7 mouse cellular contexts compared by ENCODE assay signal in the genomic region with DNA sequence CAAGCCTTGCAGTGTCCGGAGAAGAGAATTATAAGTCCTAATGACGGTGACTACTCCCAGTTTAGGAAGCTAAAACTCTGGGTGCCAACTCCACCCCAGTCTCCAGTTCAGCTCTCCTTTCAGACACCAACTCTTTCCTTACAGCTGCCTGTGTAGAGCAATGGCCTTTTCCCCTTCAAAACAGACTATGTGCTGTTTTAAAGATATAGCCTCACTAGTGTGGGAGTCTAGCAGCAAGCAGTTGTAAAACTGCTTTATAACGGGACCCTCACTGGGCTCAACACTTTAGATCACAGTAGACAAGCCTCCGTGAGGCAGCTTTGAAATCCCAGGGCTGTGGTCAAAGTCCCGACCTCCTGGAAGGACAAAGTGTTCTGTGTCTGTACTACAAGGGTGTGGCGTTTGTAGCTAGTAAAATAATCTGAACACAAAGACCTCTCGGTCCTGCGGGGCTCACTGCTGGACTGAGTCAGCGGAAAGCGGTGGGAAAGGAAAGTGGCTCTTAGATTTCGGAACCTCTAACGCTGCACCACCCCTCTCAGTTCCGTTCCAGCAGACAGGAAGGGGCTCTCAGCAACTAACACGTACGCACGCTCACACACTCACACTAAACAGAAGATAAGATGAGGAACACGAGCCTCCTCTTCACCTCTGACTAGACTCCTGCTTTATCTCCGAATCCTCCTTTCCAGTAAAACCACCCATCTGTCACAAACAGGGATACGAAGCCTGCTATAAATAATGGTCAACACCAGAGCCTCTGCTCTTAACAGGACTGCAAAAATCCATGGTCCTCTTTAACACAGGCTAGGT. TPM values are rescaled to one million over a fixed set of nuclear protein-coding genes. Genes with fewer than 3 reads are reported as not detected.
A peak's percentile ranks its signal among the peaks of the same experiment; 100 is the strongest.
DNase-seq lines count a peak whose midpoint lies in the region; ATAC-seq and TF ChIP-seq lines count a peak whose summit lies in the region.

No protein-coding gene starts in this region.

- no peaks in the 10 kb centered on the region for H3K27me3 ChIP-seq in MEL (ENCODE audit: control insufficient read depth in 1 of 2, insufficient read depth in 2 of 2, low read length in 2 of 2)
- no peaks in the 10 kb centered on the region for H3K27me3 ChIP-seq in hindbrain, embryonic 11.5 days (ENCODE audit: control insufficient read depth, insufficient read depth, low read length)
- H3K27me3 ChIP-seq in limb, embryonic 11.5 days (ENCODE audit: control insufficient read depth, insufficient read depth, low read length), result no peaks in the 10 kb centered on the region
- no peaks in the 10 kb centered on the region for H3K27me3 ChIP-seq in midbrain, embryonic 10.5 days (ENCODE audit: low read depth, poor library complexity, severe bottlenecking)
- no peaks in the 10 kb centered on the region for H3K27me3 ChIP-seq in small intestine, adult 2 months (ENCODE audit: control insufficient read depth, insufficient read depth, low read length)

- peak; percentile 27; the same call in 1 of the 2 replicates for ATAC-seq in hindbrain, embryonic 11.5 days (ENCODE audit: low FRiP score)
- peak; percentile 81; the same call in 1 of the 2 replicates for ATAC-seq in limb, embryonic 11.5 days (ENCODE audit: insufficient number of reproducible peaks, low FRiP score, low TSS enrichment, low read depth)

- no peak overlapping the region for H3K4me2 ChIP-seq in hindbrain, embryonic 11.5 days (replicated peaks; ENCODE audit: low read depth, low read length)
- peak overlapping the region; percentile 52 for H3K4me2 ChIP-seq in limb, embryonic 11.5 days (ENCODE audit: low read depth, severe bottlenecking)

- H3K4me1 ChIP-seq in MEL (ENCODE audit: control insufficient read depth in 1 of 2, insufficient read depth in 2 of 2, low read length in 2 of 2), result peaks cover 3 to 8% of the 10 kb centered on the region in 2 experiments; a peak in 2 of 4 replicates
- no peaks in the 10 kb centered on the region for H3K4me1 ChIP-seq in hindbrain, embryonic 11.5 days (replicated peaks; ENCODE audit: control insufficient read depth, insufficient read depth, low read length)
- H3K4me1 ChIP-seq in limb, embryonic 11.5 days (ENCODE audit: control insufficient read depth, insufficient read depth, low read length), result peaks cover 3% of the 10 kb centered on the region; the same call in 1 of the 2 replicates
- H3K4me1 ChIP-seq in midbrain, embryonic 10.5 days, result peaks cover 10% of the 10 kb centered on the region
- peaks cover 11% of the 10 kb centered on the region; the same call in 1 of the 2 replicates for H3K4me1 ChIP-seq in small intestine, adult 2 months (ENCODE audit: control insufficient read depth, insufficient read depth, insufficient read length, low read length)

- H3K4me3 ChIP-seq in MEL (ENCODE audit: control insufficient read depth in 1 of 2, insufficient read depth in 1 of 2, low read depth in 2 of 2, low read length in 2 of 2), result peak overlapping the region; percentile 73 to 77
- H3K4me3 ChIP-seq in hindbrain, embryonic 11.5 days (ENCODE audit: low read depth, low read length), result no peak overlapping the region
- peak overlapping the region; percentile 15 for H3K4me3 ChIP-seq in limb, embryonic 11.5 days (ENCODE audit: low read depth, low read length)
- no peak overlapping the region for H3K4me3 ChIP-seq in midbrain, embryonic 10.5 days
- peak overlapping the region; percentile 54 for H3K4me3 ChIP-seq in small intestine, adult 2 months (ENCODE audit: low read depth, low read length)

- peak in 1 of 2 experiments; percentile 53; a peak in 2 of 4 replicates for TF ChIP-seq POLR2A in MEL (IDR thresholded peaks at IDR 0.05; ENCODE audit: control insufficient read depth in 1 of 2, insufficient read depth in 1 of 2, low read depth in 1 of 2, low read length in 2 of 2, poor library complexity in 1 of 2)
- TF ChIP-seq POLR2A in small intestine, adult 2 months (IDR thresholded peaks at IDR 0.05; ENCODE audit: low read depth, low read length), result peak; percentile 59; the same call in 1 of the 2 replicates

- peaks cover 0 to 6% of the 10 kb centered on the region in 2 experiments; a peak in 2 of 4 replicates for H3K36me3 ChIP-seq in MEL (ENCODE audit: control insufficient read depth in 1 of 2, insufficient read depth in 2 of 2, low read length in 2 of 2)
- no peaks in the 10 kb centered on the region for H3K36me3 ChIP-seq in hindbrain, embryonic 11.5 days (ENCODE audit: control insufficient read depth, insufficient read depth, low read length)
- no peaks in the 10 kb centered on the region for H3K36me3 ChIP-seq in limb, embryonic 11.5 days (ENCODE audit: control insufficient read depth, insufficient read depth, low read length)
- no peaks in the 10 kb centered on the region for H3K36me3 ChIP-seq in midbrain, embryonic 10.5 days
- no peaks in the 10 kb centered on the region for H3K36me3 ChIP-seq in small intestine, adult 2 months (ENCODE audit: control insufficient read depth, insufficient read depth, low read length)

- no peak for TF ChIP-seq CTCF in MEL (IDR thresholded peaks at IDR 0.05 in 2 of 3, conservative IDR thresholded peaks at IDR 0.05 in 1 of 3; ENCODE audit: control insufficient read depth in 1 of 3, insufficient read depth in 1 of 3, low read depth in 2 of 3, low read length in 3 of 3, poor library complexity in 1 of 3, severe bottlenecking in 1 of 3)
- TF ChIP-seq CTCF in small intestine, adult 2 months (IDR thresholded peaks at IDR 0.05; ENCODE audit: extremely low read depth, insufficient read length, insufficient replicate concordance, low read depth, low read length), result no peak

- TF ChIP-seq RAD21 in MEL (IDR thresholded peaks at IDR 0.05; ENCODE audit: low read depth, low read length), result no peak

- H3K9ac ChIP-seq in MEL (ENCODE audit: control insufficient read depth, low read depth, low read length, poor library complexity, severe bottlenecking), result peak overlapping the region; percentile 60
- no peak overlapping the region for H3K9ac ChIP-seq in hindbrain, embryonic 11.5 days (ENCODE audit: low read depth, low read length)
- H3K9ac ChIP-seq in limb, embryonic 11.5 days (ENCODE audit: low read length), result peak overlapping the region; percentile 43

- peak overlapping the region; percentile 64 for H3K27ac ChIP-seq in MEL (ENCODE audit: control insufficient read depth, low read depth, low read length)
- H3K27ac ChIP-seq in hindbrain, embryonic 11.5 days (ENCODE audit: low read depth, low read length), result no peak overlapping the region
- H3K27ac ChIP-seq in limb, embryonic 11.5 days (replicated peaks; ENCODE audit: low read depth, low read length), result peak overlapping the region; percentile 47; the same call in 1 of the 2 replicates
- peak overlapping the region; percentile 30; the same call in 1 of the 2 replicates for H3K27ac ChIP-seq in midbrain, embryonic 10.5 days (replicated peaks)
- H3K27ac ChIP-seq in small intestine, adult 2 months (ENCODE audit: insufficient read depth, low read depth, low read length), result peak overlapping the region; percentile 73

- no peaks in the 10 kb centered on the region; the same call in 1 of the 2 replicates for H3K79me2 ChIP-seq in MEL (ENCODE audit: control insufficient read depth, insufficient read depth, low read length, poor library complexity)

- peak; percentile 69 for TF ChIP-seq EP300 in MEL (IDR thresholded peaks at IDR 0.05; ENCODE audit: low read depth in 1 of 2, low read length in 2 of 2)

- WGBS in hindbrain, embryonic 11.5 days, result 60% methylated on average over 19 of the region's 19 CpGs
- 21% methylated on average over 19 of the region's 19 CpGs for whole genome bisulfite sequencing in limb, embryonic 11.5 days
- WGBS in midbrain, embryonic 10.5 days, result 56% methylated on average over 19 of the region's 19 CpGs
- 3% methylated on average over 19 of the region's 19 CpGs for WGBS in small intestine, adult 2 months

- peak; percentile 89 for DNase-seq in MEL (ENCODE audit: low read depth, low spot score)
- peak; percentile 55 for DNase-seq in brain, adult 2 months (ENCODE audit: low read depth, low spot score)
- DNase-seq in frontal cortex, postnatal 14 days (ENCODE audit: low spot score in 2 of 2), result peak; percentile 14 to 24
- peak; percentile 18 for DNase-seq in hindbrain, embryonic 11.5 days (ENCODE audit: low spot score)
- DNase-seq in limb, embryonic 11.5 days (ENCODE audit: low spot score), result peak; percentile 60
- peak; percentile 22 for DNase-seq in midbrain, embryonic 10.5 days (ENCODE audit: low spot score)

- H3K9me3 ChIP-seq in MEL (replicated peaks; ENCODE audit: insufficient read depth, low read length), result no peaks in the 10 kb centered on the region
- H3K9me3 ChIP-seq in hindbrain, embryonic 11.5 days (ENCODE audit: control insufficient read depth, low read length), result no peaks in the 10 kb centered on the region
- H3K9me3 ChIP-seq in limb, embryonic 11.5 days (ENCODE audit: control insufficient read depth, low read length), result no peaks in the 10 kb centered on the region
- no peaks in the 10 kb centered on the region for H3K9me3 ChIP-seq in midbrain, embryonic 10.5 days (replicated peaks)

TF ChIP-seq in MEL, 35 proteins besides CTCF, POLR2A, EP300 and RAD21 (continues in another document):
- peak; percentile 87 for TF ChIP-seq BHLHE40 (IDR thresholded peaks at IDR 0.05; ENCODE audit: borderline replicate concordance, low read depth, low read length)
- 0 out of 2 replicates have a peak, but pooled peaks have one; percentile 32 for TF ChIP-seq ELF1 (IDR thresholded peaks at IDR 0.05; ENCODE audit: low read depth, low read length)
- peak; percentile 85 for TF ChIP-seq GATA1 (IDR thresholded peaks at IDR 0.05; ENCODE audit: low read depth, low read length)
- TF ChIP-seq TBP (IDR thresholded peaks at IDR 0.05; ENCODE audit: low read depth, low read length), result no peak; the same call in 1 of the 2 replicates
- peak; percentile 53; the same call in 1 of the 2 replicates for TF ChIP-seq TCF12 (IDR thresholded peaks at IDR 0.05; ENCODE audit: low read depth, low read length)
- TF ChIP-seq RCOR1 (IDR thresholded peaks at IDR 0.05; ENCODE audit: low read depth, low read length), result 0 out of 2 replicates have a peak, but pooled peaks have one; percentile 56
- peak; percentile 44; the same call in 1 of the 2 replicates for TF ChIP-seq SIN3A (IDR thresholded peaks at IDR 0.05; ENCODE audit: low read length)
- 0 out of 2 replicates have a peak, but pooled peaks have one; percentile 46 for TF ChIP-seq MXI1 (IDR thresholded peaks at IDR 0.05; ENCODE audit: low read depth, low read length)
- TF ChIP-seq MYC (IDR thresholded peaks at IDR 0.05; ENCODE audit: low read depth, low read length), result peak; percentile 49; the same call in 1 of the 2 replicates
- no peak for TF ChIP-seq CHD1 (IDR thresholded peaks at IDR 0.05; ENCODE audit: low read depth, low read length)

RNA-seq across cellular contexts. Expression of gene Arl4a, which starts 21.0 kb away (rescaled TPM):
- 26.9 and 29.8 TPM in 2 replicates for total RNA-seq in MEL (2012; rRNA removed)
- polyA plus RNA-seq in MEL (2012; ENCODE audit: insufficient read depth in 1 of 2, insufficient read length in 2 of 2, low read depth in 1 of 2, low replicate concordance in 2 of 2, missing spikeins in 1 of 2), result 10 to 100 TPM in 1 of 2 experiments, not detected in 1; 25.6 TPM
- 80.7 and 88.1 TPM in 2 replicates for polyA plus RNA-seq in hindbrain, embryonic 11.5 days (2014; fragmentation: Nextera tagmentation; extraction: Ambion mirVana)
- 29.4 and 31.1 TPM in 2 replicates for polyA plus RNA-seq in limb, embryonic 11.5 days (2014; fragmentation: Nextera tagmentation; extraction: Ambion mirVana)
- 74.3 and 78.1 TPM in 2 replicates for polyA plus RNA-seq in midbrain, embryonic 10.5 days (2016; fragmentation: Nextera tagmentation; extraction: Ambion mirVana)
- polyA plus RNA-seq in small intestine, adult 2 months (2012; rRNA removed), result 1.4 and 4.3 TPM in 2 replicates

Comparison
In these comparisons a context has a peak if more than half of its experiments do, and no peak if none do; other contexts are left out.
1. DNase-seq: peak in every context shown above with its lines; median percentile 89 in MEL; 60 in limb, embryonic 11.5 days; 55 in brain, adult 2 months; 22 in midbrain, embryonic 10.5 days; 19 in frontal cortex, postnatal 14 days; 18 in hindbrain, embryonic 11.5 days.
2. H3K4me3 ChIP-seq: peak in MEL (2 of 2), limb, embryonic 11.5 days (single experiment) and small intestine, adult 2 months (single experiment); none in hindbrain, embryonic 11.5 days (single experiment) and midbrain, embryonic 10.5 days (single experiment).